Mouse (Mus musculus) forelimb bud, embryonic 11.5 days (tissue): ENCODE data around the gene Zfp11.

Experiments used
- DNase-seq: peaks from one replicate; pipeline ENCODE4 v3.0.0-alpha.2; 2012; ENCODE audit warnings: low read depth, low spot score

Gene Zfp11

DNA sequence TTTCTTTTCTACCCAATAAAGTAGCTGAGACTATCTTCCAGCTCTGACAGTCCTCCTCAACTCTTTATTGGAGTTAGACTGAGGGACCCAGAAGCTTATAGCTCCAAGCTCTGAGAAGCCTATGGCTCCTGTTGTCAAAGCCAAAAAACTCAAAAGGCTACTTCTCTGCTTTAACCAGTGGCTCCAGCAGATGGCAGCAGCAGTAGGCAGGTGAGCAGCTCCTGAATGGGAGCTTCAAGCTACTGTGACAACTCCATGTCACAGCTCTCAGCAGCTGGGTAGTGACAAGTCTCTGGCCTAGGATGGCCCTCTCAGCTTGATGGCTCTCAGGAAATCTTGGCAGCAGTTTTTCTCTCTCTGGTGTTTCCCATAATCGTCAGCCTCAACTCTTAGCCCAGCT is 58.8 kb downstream of the Zfp11 start:
- DNase-seq: peak; percentile 63

DNA sequence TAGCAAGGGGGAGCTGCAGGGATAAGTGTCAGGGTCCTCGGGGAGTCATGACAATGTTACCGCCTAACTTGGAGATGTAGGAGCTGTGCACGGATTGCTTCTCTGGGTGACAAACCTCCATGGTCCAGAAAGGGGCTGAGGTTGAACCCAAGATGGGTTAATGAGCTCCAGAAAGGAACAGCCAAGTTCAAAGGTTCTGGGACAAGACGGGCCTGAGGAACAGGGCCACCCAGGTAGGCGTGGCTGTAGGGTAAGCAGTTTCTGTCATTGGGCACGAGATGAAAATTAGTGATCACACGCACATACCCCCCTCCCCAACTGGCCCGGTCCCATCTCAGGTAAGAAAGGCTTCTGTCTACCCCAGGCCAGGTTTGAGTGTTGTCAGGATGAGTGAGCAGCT is 62.4 kb downstream of the Zfp11 start:
- no peak for DNase-seq
